Mouse (Mus musculus): Measurements from ENCODE around the gene Ccdc8.

DNA sequence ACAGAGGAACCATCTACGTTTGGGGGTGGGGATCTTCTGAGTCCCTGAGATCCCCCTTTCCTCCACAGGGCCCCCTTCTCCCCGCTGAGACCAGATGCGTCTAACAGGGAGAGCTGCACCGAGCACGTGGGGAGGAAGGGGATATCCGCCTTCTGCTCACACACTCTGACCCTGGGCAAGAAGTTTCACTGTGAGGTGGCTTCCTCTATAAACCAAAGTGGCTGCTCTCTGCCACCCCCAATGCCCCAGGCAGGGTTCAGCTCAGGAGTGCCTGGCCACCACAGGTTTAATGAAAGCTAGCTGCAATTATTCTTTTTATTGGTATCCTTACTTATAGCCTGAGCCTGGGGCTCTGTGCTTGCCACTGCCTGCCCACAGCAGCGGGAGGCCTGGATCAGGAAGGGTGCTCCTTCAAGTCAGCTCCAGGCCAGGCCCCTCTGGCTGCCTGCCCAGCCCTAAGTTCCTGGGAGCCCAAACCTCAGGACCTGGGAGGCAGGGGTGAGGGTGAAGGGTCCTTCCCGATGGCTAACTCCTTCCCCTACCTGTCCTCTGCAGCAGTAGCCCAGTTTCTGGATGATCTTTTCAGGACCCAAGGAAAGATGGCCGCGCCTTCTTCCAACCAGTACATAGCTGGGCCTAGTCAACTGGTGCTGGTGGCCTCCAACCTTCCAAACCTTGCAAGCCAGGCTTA lies 32.5 kb downstream of the Ccdc8 start:
- TF ChIP-seq EP300 (IDR thresholded peaks at IDR 0.05) (no peak), CTCF (IDR thresholded peaks at IDR 0.05) (no peak)
